Mouse (Mus musculus): ENCODE data around the gene Gm10112.

Gene Gm10112

GRCm38 (mm10) chrX:111168040-111168439 lies at the start of gene Gm10112:
Gene Gm10112 (plus strand): TSS chrX:111168340.
- no peak for DNase-seq

- no peak for DNase-seq
Measured at GRCm38 (mm10) chrX:111189574-111189973, 21.4 kb downstream of the Gm10112 start.

GRCm38 (mm10) chrX:111196376-111196775 lies 28.2 kb downstream of the Gm10112 start:
- DNase-seq = peak; percentile 1

GRCm38 (mm10) chrX:111210225-111210624 lies 42.1 kb downstream of the Gm10112 start:
- DNase-seq = peak; percentile 16

Data from lung, postnatal 10 days (tissue).